Mouse (Mus musculus) liver, postnatal 0 days (tissue): Measurements from ENCODE around the gene Dgki.

Experiments
- CTCF ChIP-seq: sonication (generic); IDR thresholded peaks from 2 replicates; pipeline ENCODE4 v1.5.1; 2016; ENCODE audit warnings: antibody characterized with exemption, low read depth
- EP300 ChIP-seq: IDR thresholded peaks from 2 replicates; pipeline ENCODE4 v1.6.1; 2016; ENCODE audit warnings: antibody characterized with exemption, low read depth, mild to moderate bottlenecking

GRCm38 (mm10) chr6:37057957-37058356 lies 242.0 kb downstream of the Dgki start:
- TF ChIP-seq CTCF (no peak), EP300 (no peak)
